Mouse (Mus musculus): ENCODE results near the gene Ttc38. TPM values are rescaled to one million over a fixed set of nuclear protein-coding genes. Genes with fewer than 3 reads are reported as not detected.

The Ttc38 gene
- polyA plus RNA-seq, 1 experiment from 2014 or later: 6.6 TPM

GRCm38 (mm10) chr15:85810806-85811521 lies 21.1 kb upstream of the Ttc38 start:
- ATAC-seq (replicated peaks; ENCODE audit: low FRiP score, low TSS enrichment, low read depth) (peak; percentile 84), DNase-seq (ENCODE audit: low spot score) (no peak)
- H3K9ac ChIP-seq (ENCODE audit: low read length): peak overlapping the region; percentile 74
- H3K4me3 ChIP-seq (ENCODE audit: low read depth, low read length): peak overlapping the region; percentile 64
- peak overlapping the region; percentile 87 for H3K4me2 ChIP-seq (ENCODE audit: low read length)
- peaks cover 8% of the 10 kb centered on the region for H3K4me1 ChIP-seq (replicated peaks; ENCODE audit: control insufficient read depth, insufficient read depth, low read length)
- H3K27me3 ChIP-seq (replicated peaks; ENCODE audit: control insufficient read depth, insufficient read depth, low read length): no peaks in the 10 kb centered on the region
- H3K9me3 ChIP-seq (ENCODE audit: control insufficient read depth, low read length): no peaks in the 10 kb centered on the region
- H3K36me3 ChIP-seq (ENCODE audit: control insufficient read depth, insufficient read depth, low read length): no peaks in the 10 kb centered on the region
- H3K27ac ChIP-seq (ENCODE audit: low read depth): peak overlapping the region; percentile 60; the same call in 1 of the 2 replicates
- 2% methylated on average over 36 of the region's 36 CpGs for WGBS

GRCm38 (mm10) chr15:85811535-85812277 lies 20.4 kb upstream of the Ttc38 start, which contains the start of gene Cdpf1:
Gene Cdpf1 (minus strand): TSS chr15:85811697.
- peak; percentile 89 for ATAC-seq (replicated peaks; ENCODE audit: low FRiP score, low TSS enrichment, low read depth)
- DNase-seq (ENCODE audit: low spot score): peak; percentile 99
- peak within 1 kb of the TSS; percentile 74 for H3K9ac ChIP-seq (ENCODE audit: low read length)
- peak within 1 kb of the TSS; percentile 64 for H3K4me3 ChIP-seq (ENCODE audit: low read depth, low read length)
- WGBS: 3% methylated on average over 35 of the region's 36 CpGs
- H3K27me3 ChIP-seq (replicated peaks; ENCODE audit: control insufficient read depth, insufficient read depth, low read length): no peaks in the 10 kb centered on the region
- H3K36me3 ChIP-seq (ENCODE audit: control insufficient read depth, insufficient read depth, low read length): no peaks in the 10 kb centered on the region
- peaks cover 8% of the 10 kb centered on the region for H3K4me1 ChIP-seq (replicated peaks; ENCODE audit: control insufficient read depth, insufficient read depth, low read length)
- no peaks in the 10 kb centered on the region for H3K9me3 ChIP-seq (ENCODE audit: control insufficient read depth, low read length)
- peak within 1 kb of the TSS; percentile 91 for H3K27ac ChIP-seq (ENCODE audit: low read depth)
- peak within 1 kb of the TSS; percentile 87 for H3K4me2 ChIP-seq (ENCODE audit: low read length)

GRCm38 (mm10) chr15:85813428-85813827 lies 18.7 kb upstream of the Ttc38 start:
- no peaks in the 10 kb centered on the region for H3K27me3 ChIP-seq (replicated peaks; ENCODE audit: control insufficient read depth, insufficient read depth, low read length)
- ATAC-seq (replicated peaks; ENCODE audit: low FRiP score, low TSS enrichment, low read depth): no peak
- no peak overlapping the region for H3K4me2 ChIP-seq (ENCODE audit: low read length)
- DNase-seq (ENCODE audit: low spot score): no peak
- 63% methylated on average over 10 of the region's 10 CpGs for WGBS
- no peak overlapping the region for H3K9ac ChIP-seq (ENCODE audit: low read length)
- H3K36me3 ChIP-seq (ENCODE audit: control insufficient read depth, insufficient read depth, low read length): no peaks in the 10 kb centered on the region
- H3K27ac ChIP-seq (ENCODE audit: low read depth): no peak overlapping the region
- H3K4me1 ChIP-seq (replicated peaks; ENCODE audit: control insufficient read depth, insufficient read depth, low read length): peaks cover 8% of the 10 kb centered on the region
- H3K9me3 ChIP-seq (ENCODE audit: control insufficient read depth, low read length): peaks cover 3% of the 10 kb centered on the region; the same call in 1 of the 2 replicates
- H3K4me3 ChIP-seq (ENCODE audit: low read depth, low read length): no peak overlapping the region

GRCm38 (mm10) chr15:85821203-85822010 lies 10.7 kb upstream of the Ttc38 start, which contains the start of gene Pkdrej:
Gene Pkdrej (minus strand): TSS chr15:85821734.
- Histone ChIP-seq H3K27me3 (replicated peaks; ENCODE audit: control insufficient read depth, insufficient read depth, low read length) (0 out of 2 replicates have a peak, but pooled peaks cover 11% of the 10 kb centered on the region), H3K4me3 (ENCODE audit: low read depth, low read length) (peak within 1 kb of the TSS; percentile 37), H3K27ac (ENCODE audit: low read depth) (no peak within 1 kb of the TSS), H3K4me2 (ENCODE audit: low read length) (peak within 1 kb of the TSS; percentile 74), H3K36me3 (ENCODE audit: control insufficient read depth, insufficient read depth, low read length) (no peaks in the 10 kb centered on the region), H3K9me3 (ENCODE audit: control insufficient read depth, low read length) (peaks cover 3% of the 10 kb centered on the region; the same call in 1 of the 2 replicates), H3K4me1 (replicated peaks; ENCODE audit: control insufficient read depth, insufficient read depth, low read length) (no peaks in the 10 kb centered on the region), H3K9ac (ENCODE audit: low read length) (peak within 1 kb of the TSS; percentile 58)
- DNase-seq (ENCODE audit: low spot score) (peak; percentile 74), ATAC-seq (replicated peaks; ENCODE audit: low FRiP score, low TSS enrichment, low read depth) (peak; percentile 81)
- WGBS: 1% methylated on average over 60 of the region's 65 CpGs

GRCm38 (mm10) chr15:85822011-85822359 lies 10.1 kb upstream of the Ttc38 start:
- Histone ChIP-seq H3K4me3 (ENCODE audit: low read depth, low read length) (peak overlapping the region; percentile 37), H3K9me3 (ENCODE audit: control insufficient read depth, low read length) (peaks cover 3% of the 10 kb centered on the region; the same call in 1 of the 2 replicates), H3K4me1 (replicated peaks; ENCODE audit: control insufficient read depth, insufficient read depth, low read length) (no peaks in the 10 kb centered on the region), H3K36me3 (ENCODE audit: control insufficient read depth, insufficient read depth, low read length) (no peaks in the 10 kb centered on the region), H3K27ac (ENCODE audit: low read depth) (no peak overlapping the region), H3K27me3 (replicated peaks; ENCODE audit: control insufficient read depth, insufficient read depth, low read length) (0 out of 2 replicates have a peak, but pooled peaks cover 11% of the 10 kb centered on the region), H3K4me2 (ENCODE audit: low read length) (peak overlapping the region; percentile 74), H3K9ac (ENCODE audit: low read length) (peak overlapping the region; percentile 58)
- DNase-seq (ENCODE audit: low spot score): no peak
- peak; percentile 74 for ATAC-seq (replicated peaks; ENCODE audit: low FRiP score, low TSS enrichment, low read depth)
- WGBS: 16% methylated on average over 4 of the region's 4 CpGs

- no peak overlapping the region for H3K9ac ChIP-seq (ENCODE audit: low read length)
- 46% methylated on average over 5 of the region's 5 CpGs for WGBS
Observed at GRCm38 (mm10) chr15:85826676-85827075, 5.4 kb upstream of the Ttc38 start.

GRCm38 (mm10) chr15:85828071-85828470 lies 4.0 kb upstream of the Ttc38 start:
- H3K36me3 ChIP-seq (ENCODE audit: control insufficient read depth, insufficient read depth, low read length): no peaks in the 10 kb centered on the region
- no peak overlapping the region for H3K9ac ChIP-seq (ENCODE audit: low read length)
- no peak overlapping the region for H3K4me3 ChIP-seq (ENCODE audit: low read depth, low read length)
- DNase-seq (ENCODE audit: low spot score) (no peak), ATAC-seq (replicated peaks; ENCODE audit: low FRiP score, low TSS enrichment, low read depth) (no peak)
- no peaks in the 10 kb centered on the region for H3K9me3 ChIP-seq (ENCODE audit: control insufficient read depth, low read length)
- WGBS: 81% methylated on average over 4 of the region's 4 CpGs
- no peak overlapping the region for H3K4me2 ChIP-seq (ENCODE audit: low read length)
- H3K4me1 ChIP-seq (replicated peaks; ENCODE audit: control insufficient read depth, insufficient read depth, low read length): peaks cover 8% of the 10 kb centered on the region
- no peak overlapping the region for H3K27ac ChIP-seq (ENCODE audit: low read depth)
- H3K27me3 ChIP-seq (replicated peaks; ENCODE audit: control insufficient read depth, insufficient read depth, low read length): no peaks in the 10 kb centered on the region

More at GRCm38 (mm10) chr15:85826676-85827075, 5.4 kb upstream of the Ttc38 start:
- Histone ChIP-seq H3K9me3 (ENCODE audit: control insufficient read depth, low read length) (no peaks in the 10 kb centered on the region), H3K4me1 (replicated peaks; ENCODE audit: control insufficient read depth, insufficient read depth, low read length) (peaks cover 1% of the 10 kb centered on the region; the same call in 1 of the 2 replicates), H3K36me3 (ENCODE audit: control insufficient read depth, insufficient read depth, low read length) (no peaks in the 10 kb centered on the region), H3K27me3 (replicated peaks; ENCODE audit: control insufficient read depth, insufficient read depth, low read length) (no peaks in the 10 kb centered on the region), H3K4me3 (ENCODE audit: low read depth, low read length) (no peak overlapping the region), H3K27ac (ENCODE audit: low read depth) (no peak overlapping the region), H3K4me2 (ENCODE audit: low read length) (no peak overlapping the region)
- DNase-seq (ENCODE audit: low spot score) (no peak), ATAC-seq (replicated peaks; ENCODE audit: low FRiP score, low TSS enrichment, low read depth) (no peak)

- no peak overlapping the region for H3K27ac ChIP-seq (ENCODE audit: low read depth)
- H3K36me3 ChIP-seq (ENCODE audit: control insufficient read depth, insufficient read depth, low read length): no peaks in the 10 kb centered on the region
- no peak overlapping the region for H3K4me3 ChIP-seq (ENCODE audit: low read depth, low read length)
- no peak for ATAC-seq (replicated peaks; ENCODE audit: low FRiP score, low TSS enrichment, low read depth)
- no peak overlapping the region for H3K4me2 ChIP-seq (ENCODE audit: low read length)
- WGBS: 65% methylated on average over 5 of the region's 5 CpGs
- H3K27me3 ChIP-seq (replicated peaks; ENCODE audit: control insufficient read depth, insufficient read depth, low read length): no peaks in the 10 kb centered on the region
- no peaks in the 10 kb centered on the region for H3K9me3 ChIP-seq (ENCODE audit: control insufficient read depth, low read length)
- H3K9ac ChIP-seq (ENCODE audit: low read length): no peak overlapping the region
- peaks cover 8% of the 10 kb centered on the region for H3K4me1 ChIP-seq (replicated peaks; ENCODE audit: control insufficient read depth, insufficient read depth, low read length)
- no peak for DNase-seq (ENCODE audit: low spot score)
Observed at GRCm38 (mm10) chr15:85829470-85829869, 2.6 kb upstream of the Ttc38 start.

Data from intestine, embryonic 14.5 days (tissue).